Mouse (Mus musculus) kidney, adult 2 months (tissue): ENCODE measurements around the gene Samd13.

Experiments
- CTCF ChIP-seq: fragments of 200-500 bp; conservative IDR thresholded peaks from 2 replicates; pipeline ENCODE4 v1.5.1; 2011; ENCODE audit warnings: low read depth, mild to moderate bottlenecking, control low read depth, low read length, moderate library complexity, mixed read lengths; ENCODE audit not compliant: insufficient read depth, insufficient read length
- POLR2A ChIP-seq: fragments of 200-500 bp; IDR thresholded peaks from one replicate; pipeline ENCODE4 v1.6.1; 2011; ENCODE audit warnings: low read depth, low read length, control low read depth

GRCm38 (mm10) chr3:146684811-146685675, at the start of gene Samd13:
- no peak for TF ChIP-seq CTCF
- TF ChIP-seq POLR2A, result no peak
